Mouse (Mus musculus): Measurements from ENCODE around the gene Tbc1d16. TPM values are rescaled to one million over a fixed set of nuclear protein-coding genes. Genes with fewer than 3 reads are reported as not detected.

The Tbc1d16 gene
- total RNA-seq, 2 experiments from 2014 or later = 98.2 to 108 TPM

- DNase-seq (ENCODE audit: extremely low spot score in 1 of 2, low spot score in 2 of 2) = no peak
- intact Hi-C loops (cut with DNase I) = no loop called here
Measured at GRCm38 (mm10) chr11:119132198-119133035, 95.9 kb downstream of the Tbc1d16 start.

DNA sequence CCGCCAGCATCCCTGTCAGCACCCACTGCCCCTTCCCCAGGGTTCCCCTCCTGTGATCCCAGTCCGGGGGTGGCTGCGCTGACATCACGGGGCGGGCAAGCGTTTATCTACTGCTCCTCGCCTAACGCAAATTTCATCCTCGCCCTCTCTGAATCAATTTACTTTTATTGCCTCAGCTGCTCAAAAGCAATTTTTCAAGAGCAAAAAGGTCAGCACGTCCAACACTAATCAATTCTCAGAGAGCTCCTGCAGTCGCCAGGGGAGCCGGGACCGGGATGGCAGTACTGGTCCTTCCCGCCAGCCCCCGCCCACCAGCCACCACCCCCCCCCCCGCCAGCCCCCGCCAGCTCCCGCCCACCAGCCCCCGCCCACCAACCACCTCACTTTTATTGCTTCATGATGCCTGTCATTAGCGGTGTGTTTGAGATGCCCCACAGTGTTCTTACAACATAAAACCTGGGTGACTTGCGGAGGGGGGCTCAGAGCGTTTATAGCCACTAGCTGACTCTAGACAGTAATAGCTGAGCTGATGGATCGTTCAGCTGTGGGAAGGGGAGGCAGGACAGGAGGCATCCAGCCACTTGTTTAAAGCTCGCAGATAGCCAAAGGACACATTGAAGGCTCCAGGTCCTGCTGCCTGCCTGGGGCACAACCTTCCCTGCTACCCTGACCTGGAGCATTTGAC lies 98.1 kb downstream of the Tbc1d16 start:
- intact Hi-C loops (cut with DNase I) = no loop called here
- no peak for DNase-seq (ENCODE audit: extremely low spot score in 1 of 2, low spot score in 2 of 2)

DNA sequence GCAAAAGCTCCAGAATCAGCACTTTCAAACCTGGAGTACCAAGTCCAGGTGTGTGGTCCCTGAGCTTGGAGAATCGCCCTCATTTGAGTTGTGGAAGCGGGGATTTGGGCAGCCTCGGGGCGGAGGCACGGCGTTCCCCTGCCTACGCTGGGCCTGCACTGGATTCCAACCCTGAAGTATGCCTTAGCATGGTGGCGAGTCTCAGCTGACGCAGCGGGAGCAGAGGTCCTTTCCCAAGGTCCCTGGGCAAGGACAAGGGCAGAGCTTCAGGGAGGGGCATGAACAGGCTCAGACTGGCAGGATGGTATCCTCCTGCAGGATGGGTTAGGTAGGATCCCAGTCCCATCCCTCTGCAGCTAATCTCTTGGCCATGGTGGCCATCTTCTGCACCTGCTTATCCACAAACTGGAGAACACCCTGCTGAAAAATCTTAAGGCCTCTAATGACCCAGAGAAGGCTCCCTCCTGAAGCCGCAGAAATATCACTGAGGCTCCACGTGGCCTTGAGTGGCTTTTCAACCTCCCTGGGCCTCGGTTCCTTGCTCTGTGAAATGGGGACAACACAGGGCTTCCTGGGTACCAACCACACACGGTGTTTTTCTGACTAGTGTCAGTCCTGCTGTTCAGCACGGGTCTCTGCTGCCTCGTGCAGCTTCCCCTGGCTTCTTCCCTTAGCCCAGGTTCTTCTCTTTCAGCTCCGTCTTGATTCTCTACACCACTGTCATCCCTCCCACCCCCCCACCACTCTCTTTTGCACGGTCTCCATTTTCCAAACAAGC lies 98.8 kb downstream of the Tbc1d16 start:
- intact Hi-C loops (cut with DNase I) = no loop called here

DNA sequence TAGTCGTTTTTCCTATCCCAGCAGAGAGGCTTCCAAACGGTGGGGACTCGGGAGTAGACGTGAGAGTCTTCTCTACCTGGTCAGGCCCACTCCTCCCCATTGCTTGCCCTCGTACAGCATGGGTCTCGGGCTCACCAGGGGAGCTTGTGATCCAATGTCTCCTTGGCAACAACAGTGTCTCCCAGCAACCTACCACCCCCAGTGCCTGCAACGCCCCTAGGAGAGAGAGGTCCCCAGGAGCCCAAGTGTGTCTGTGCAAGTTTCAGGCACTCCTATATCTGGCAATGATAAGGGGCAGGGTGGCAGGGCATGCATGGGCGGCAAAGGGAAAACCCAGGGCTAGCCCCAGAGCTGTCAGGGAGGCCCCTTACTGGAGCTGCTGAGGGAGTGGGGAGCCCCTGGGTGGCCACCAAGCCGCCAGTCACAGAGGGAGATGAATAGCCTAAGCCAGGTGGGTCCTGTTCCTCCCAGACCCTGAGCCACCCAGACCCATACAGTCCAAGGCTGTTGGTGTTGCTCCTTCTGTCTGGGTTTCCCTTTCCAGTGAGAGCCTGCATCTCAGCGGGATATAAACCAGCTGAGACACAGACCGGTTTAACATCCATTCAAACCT lies 99.5 kb downstream of the Tbc1d16 start:
- no peak for DNase-seq (ENCODE audit: extremely low spot score in 1 of 2, low spot score in 2 of 2)
- intact Hi-C loops (cut with DNase I) = no loop called here

More for the DNA sequence above, 98.8 kb downstream of the Tbc1d16 start:
- no peak for DNase-seq (ENCODE audit: extremely low spot score in 1 of 2, low spot score in 2 of 2)

DNA sequence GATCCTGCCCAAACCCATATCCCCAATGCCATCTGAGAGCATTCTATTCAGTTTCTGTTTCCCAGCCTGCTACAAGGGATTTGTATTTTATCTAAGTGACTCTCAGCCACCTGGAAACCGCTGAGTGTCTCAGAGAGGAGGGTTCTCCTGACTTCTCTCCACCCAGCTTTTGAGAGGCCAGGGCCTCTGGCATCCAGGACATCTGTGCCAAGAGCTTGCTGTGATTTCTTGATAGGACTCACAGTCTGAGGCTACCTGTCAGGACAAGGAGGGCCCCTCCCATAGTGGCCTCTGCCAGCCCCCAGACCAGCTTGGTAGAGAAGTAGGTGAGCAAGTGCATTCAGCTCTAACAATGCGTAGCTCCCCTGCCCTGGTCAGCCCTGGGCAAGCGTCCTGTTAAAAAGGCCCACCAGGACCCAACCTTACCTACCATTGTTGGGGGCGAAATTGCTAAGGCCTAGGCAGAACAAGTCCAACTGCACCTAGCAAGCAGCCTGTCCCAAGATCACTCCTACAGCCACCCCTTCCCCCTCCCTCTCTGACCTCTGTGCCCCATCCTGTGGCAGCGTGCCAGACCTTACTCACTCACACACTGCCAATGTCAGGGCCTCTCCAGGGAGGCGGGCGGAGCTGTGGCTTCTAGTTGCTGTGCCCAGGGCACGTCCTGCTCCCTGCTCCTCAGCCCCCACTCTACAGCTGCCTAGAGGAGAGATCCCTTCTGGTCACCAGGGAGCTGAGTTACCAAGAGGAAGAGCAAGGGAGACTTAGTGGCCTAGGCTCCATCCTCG lies 100.4 kb downstream of the Tbc1d16 start:
- no peak for DNase-seq (ENCODE audit: extremely low spot score in 1 of 2, low spot score in 2 of 2)
- intact Hi-C loops (cut with DNase I) = no loop called here

DNA sequence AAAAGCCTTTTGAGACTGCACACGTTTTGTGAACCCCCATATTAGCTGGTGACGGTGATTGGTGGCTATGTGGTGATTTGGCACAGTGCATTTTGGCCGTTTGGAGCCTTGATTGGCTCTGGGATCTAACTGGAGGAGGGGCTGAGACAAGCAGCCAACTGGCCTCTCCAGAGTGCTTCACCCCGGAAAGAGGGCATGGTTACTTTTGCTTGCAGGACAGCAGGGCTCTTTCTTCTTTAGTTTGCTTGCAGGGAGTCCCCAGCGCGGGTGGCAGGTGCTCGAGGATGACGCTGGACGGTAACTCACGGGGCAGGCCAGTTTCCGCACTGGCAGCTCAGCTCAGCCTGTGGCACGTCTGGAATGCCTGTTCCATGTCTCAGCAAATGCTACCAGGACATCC lies 101.2 kb downstream of the Tbc1d16 start:
- no peak for DNase-seq (ENCODE audit: extremely low spot score in 1 of 2, low spot score in 2 of 2)
- intact Hi-C loops (cut with DNase I) = no loop called here

DNA sequence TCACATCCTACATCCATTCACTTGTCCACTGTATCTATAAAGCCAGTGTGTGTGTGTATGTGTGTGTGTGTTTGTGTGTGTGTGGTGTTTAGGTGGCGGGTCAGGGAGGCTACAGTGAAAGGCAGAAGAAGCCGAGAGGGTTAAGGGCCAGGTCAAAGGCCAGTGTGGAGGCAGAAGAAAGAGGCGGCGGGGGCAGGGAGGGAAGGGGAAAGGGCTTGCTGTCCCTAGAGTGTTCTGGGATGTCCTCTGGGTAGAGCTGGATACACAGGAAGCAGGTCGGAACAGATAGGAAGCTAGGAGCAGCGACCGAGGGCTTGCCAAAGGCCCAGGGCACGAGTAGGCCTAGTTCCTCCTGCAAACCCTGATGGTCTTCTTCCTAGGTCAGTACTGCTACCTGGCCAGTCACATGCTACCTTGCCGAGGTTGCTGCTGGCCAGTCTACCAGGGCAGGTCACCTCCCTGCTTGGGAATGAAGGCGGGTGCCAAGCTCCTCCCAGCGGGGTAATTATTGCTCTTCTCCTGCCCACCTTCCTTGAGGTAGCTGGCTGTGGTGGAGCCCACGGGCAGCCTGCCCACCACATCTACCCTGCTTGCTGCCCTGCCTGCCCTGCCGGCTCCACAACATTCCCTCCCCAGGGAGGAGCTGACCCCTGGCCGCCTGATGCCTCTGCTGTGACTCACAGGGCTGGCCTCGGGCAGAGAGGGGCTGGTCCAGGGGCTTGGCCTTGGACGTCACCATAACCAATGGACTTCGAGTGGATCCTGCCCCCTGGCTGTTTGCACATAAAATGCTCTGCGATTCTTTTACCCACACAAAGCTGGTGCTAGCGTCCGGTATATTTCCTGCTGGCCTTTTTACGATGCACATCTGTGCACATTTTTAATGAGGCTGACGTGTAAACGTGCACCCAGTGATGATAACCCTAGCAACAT lies 102.1 kb downstream of the Tbc1d16 start:
- intact Hi-C loops (cut with DNase I) = no loop called here
- DNase-seq (ENCODE audit: extremely low spot score in 1 of 2, low spot score in 2 of 2) = peak; percentile 24 to 91

DNA sequence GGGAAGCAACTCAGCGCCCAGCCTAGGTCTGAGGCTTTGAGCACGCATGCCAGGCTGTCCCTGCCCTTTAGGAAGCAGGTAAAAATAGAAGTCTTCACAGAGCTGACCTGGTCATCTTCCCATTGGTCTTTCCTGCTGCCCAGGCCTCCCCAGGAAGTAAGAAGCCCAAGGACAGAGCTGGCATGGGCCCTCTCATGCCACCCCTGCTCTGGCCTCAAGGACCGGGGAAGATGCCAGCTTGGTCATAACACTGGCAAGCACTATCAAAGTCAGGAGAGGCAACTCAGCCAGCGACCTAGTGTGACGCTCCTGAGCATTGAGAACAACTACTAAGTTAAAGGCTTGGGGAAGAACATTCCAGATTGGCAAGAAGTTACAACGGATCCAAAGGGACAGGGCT lies 103.8 kb downstream of the Tbc1d16 start:
- intact Hi-C loops (cut with DNase I) = no loop called here
- no peak for DNase-seq (ENCODE audit: extremely low spot score in 1 of 2, low spot score in 2 of 2)

GRCm38 (mm10) chr11:119123522-119124319 lies 104.6 kb downstream of the Tbc1d16 start:
- intact Hi-C loops (cut with DNase I) = no loop called here
- no peak for DNase-seq (ENCODE audit: extremely low spot score in 1 of 2, low spot score in 2 of 2)

DNA sequence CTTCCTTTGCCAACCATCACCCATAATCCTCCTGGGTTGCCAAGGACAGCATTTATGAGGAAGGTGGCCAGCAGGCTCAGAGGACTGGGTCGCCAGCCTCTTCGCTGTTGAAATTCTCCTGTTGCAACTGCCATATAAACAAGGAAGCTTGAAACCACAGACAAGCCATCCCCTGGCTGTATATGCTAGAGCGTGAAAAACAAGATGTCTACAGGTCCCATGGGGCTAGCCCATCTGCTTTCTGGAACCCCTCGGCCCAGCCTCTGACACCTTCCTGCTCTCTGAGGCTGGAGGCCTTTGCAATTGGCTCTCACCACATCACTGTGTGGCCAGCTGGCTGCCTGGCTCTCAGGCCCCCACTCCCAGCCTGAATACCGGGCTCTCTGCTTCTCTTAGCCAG lies 105.9 kb downstream of the Tbc1d16 start:
- no peak for DNase-seq (ENCODE audit: extremely low spot score in 1 of 2, low spot score in 2 of 2)

DNA sequence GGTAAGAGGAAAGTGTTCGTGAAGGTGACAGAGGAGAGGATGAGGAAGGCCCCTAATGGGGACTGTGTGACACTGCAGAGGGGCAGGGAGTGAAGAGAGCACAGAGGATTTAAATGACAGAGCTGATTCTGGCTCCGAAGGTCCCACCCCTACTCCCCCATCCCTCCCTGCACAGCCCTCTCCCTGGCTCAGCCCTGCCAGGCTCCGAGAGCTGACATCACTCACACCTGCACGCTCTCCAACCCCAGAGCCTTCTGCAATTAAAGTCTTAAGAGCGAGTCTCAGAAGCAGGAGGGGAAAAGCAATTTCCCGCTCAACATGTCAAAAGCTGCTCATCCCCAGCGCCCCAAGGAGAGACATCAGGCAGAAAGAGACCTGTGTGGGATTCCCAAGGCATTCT lies 109.4 kb downstream of the Tbc1d16 start:
- intact Hi-C loops (cut with DNase I) = no loop called here
- no peak for DNase-seq (ENCODE audit: extremely low spot score in 1 of 2, low spot score in 2 of 2)

More for the DNA sequence above, 105.9 kb downstream of the Tbc1d16 start:
- intact Hi-C loops (cut with DNase I) = no loop called here

- no peak for DNase-seq (ENCODE audit: extremely low spot score in 1 of 2, low spot score in 2 of 2)
- intact Hi-C loops (cut with DNase I) = no loop called here
Measured at GRCm38 (mm10) chr11:119117945-119118344, 110.4 kb downstream of the Tbc1d16 start.

- intact Hi-C loops (cut with DNase I) = no loop called here
Measured at GRCm38 (mm10) chr11:119116992-119117391, 111.3 kb downstream of the Tbc1d16 start.

DNA sequence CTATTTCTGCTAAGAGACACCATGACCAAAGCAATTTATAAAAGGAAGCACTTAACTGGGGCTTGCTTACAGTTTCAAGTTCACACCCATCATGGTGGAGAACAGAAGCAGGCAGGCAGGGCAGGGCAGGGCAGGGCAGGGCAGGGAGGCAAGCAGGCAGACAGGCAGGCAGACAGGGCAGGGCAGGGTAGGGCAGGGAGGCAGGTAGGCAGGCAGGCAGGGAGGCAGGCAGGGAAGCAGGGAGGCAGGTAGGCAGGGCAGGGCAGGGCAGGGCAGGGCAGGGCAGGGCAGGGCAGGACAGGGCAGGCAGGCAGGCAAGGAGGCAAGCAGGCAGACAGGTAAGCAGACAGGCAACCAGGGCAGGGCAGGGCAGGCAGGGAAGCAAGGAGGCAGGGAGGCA lies 115.6 kb downstream of the Tbc1d16 start:
- intact Hi-C loops (cut with DNase I) = no loop called here
- no peak for DNase-seq (ENCODE audit: extremely low spot score in 1 of 2, low spot score in 2 of 2)

More at GRCm38 (mm10) chr11:119116992-119117391, 111.3 kb downstream of the Tbc1d16 start:
- DNase-seq (ENCODE audit: extremely low spot score in 1 of 2, low spot score in 2 of 2) = no peak

GRCm38 (mm10) chr11:119111345-119111744 lies 117.0 kb downstream of the Tbc1d16 start:
- DNase-seq (ENCODE audit: extremely low spot score in 1 of 2, low spot score in 2 of 2) = no peak
- intact Hi-C loops (cut with DNase I) = no loop called here

DNA sequence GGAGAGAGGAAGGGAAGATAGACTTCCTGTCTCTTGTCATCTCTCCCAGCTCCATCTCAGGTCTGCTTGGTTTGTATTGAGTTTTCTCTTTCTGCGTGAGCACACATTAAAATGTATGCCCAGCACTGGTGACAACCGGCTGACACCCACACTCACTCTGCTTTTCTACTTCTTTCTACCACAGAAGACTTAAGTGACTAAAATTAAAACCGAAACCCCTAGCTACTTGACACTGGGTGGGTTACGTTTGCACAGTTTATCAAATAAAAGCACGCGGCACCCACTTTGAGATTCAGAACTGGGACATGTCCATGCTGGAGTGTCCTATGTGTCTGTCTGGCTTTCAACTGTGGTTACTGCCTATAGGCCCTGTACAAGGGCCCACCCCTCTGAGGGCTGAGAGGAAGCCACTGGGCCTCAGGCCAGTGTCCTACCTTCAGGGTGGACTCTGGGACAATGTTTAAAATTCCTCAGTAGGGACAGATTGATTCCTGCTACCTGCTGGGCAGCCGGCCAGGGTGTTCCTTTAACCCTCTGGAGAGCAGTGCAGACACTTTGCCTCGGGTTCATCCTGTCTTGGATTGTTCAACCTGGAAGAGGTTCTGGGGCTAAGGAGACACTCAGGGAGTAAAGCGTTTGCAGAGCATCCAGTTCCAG lies 118.8 kb downstream of the Tbc1d16 start:
- intact Hi-C loops (cut with DNase I) = no loop called here
- DNase-seq (ENCODE audit: extremely low spot score in 1 of 2, low spot score in 2 of 2) = no peak
